10 mouse cellular contexts compared by ENCODE assay signal in the genomic region with DNA sequence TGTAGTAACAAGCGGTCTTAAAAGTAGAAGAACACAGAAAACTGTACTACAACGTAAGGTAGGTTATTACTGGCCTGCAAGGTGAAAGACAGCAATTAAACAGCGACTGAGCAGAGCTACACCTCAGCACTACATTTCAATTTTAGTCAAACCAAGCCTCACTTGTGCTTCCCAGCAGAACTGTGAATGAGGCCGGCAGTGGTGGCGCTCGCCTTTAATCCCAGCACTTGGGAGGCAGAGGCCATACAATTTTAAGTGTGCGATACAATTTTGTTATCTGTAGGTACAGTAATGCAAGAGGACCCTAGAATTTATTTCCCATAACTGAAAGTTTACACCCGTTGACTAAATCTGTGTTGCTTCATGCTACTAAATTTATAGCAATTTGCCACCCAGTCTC. TPM values are rescaled to one million over a fixed set of nuclear protein-coding genes. Genes with fewer than 3 reads are reported as not detected.
A peak's percentile ranks its signal among the peaks of the same experiment; 100 is the strongest.
DNase-seq lines count a peak whose midpoint lies in the region; ATAC-seq lines count a peak whose summit lies in the region.
"Had no signal": no experiment of that assay in that cellular context is flagged by ENCODE, and none has a peak within 500 bp of the region (broad histone marks: within the 10 kb centered on the region; RNA-seq: fewer than 3 reads in every experiment).

No protein-coding gene starts in this region.

- H3K27ac ChIP-seq in heart, embryonic 13.5 days (replicated peaks): peak overlapping the region; percentile 90
- peak overlapping the region; percentile 74; the same call in 1 of the 2 replicates for H3K27ac ChIP-seq in hindbrain, embryonic 14.5 days
- H3K27ac ChIP-seq in midbrain, embryonic 12.5 days (replicated peaks): no peak overlapping the region

- peak overlapping the region; percentile 80 for H3K9ac ChIP-seq in heart, embryonic 13.5 days
- H3K9ac ChIP-seq in hindbrain, embryonic 14.5 days: peak overlapping the region; percentile 65
- H3K9ac ChIP-seq in midbrain, embryonic 12.5 days (replicated peaks): peak overlapping the region; percentile 62; the same call in 1 of the 2 replicates

- no peaks in the 10 kb centered on the region for H3K9me3 ChIP-seq in heart, embryonic 13.5 days
- H3K9me3 ChIP-seq in hindbrain, embryonic 14.5 days (ENCODE audit: control insufficient read depth, low read length): no peaks in the 10 kb centered on the region
- H3K9me3 ChIP-seq in midbrain, embryonic 12.5 days: no peaks in the 10 kb centered on the region

- peak overlapping the region; percentile 75 for H3K4me3 ChIP-seq in heart, embryonic 13.5 days
- H3K4me3 ChIP-seq in hindbrain, embryonic 14.5 days (replicated peaks; ENCODE audit: low read length): peak overlapping the region; percentile 87
- peak overlapping the region; percentile 86 for H3K4me3 ChIP-seq in midbrain, embryonic 12.5 days

- no peak for ATAC-seq in heart, embryonic 13.5 days (ENCODE audit: extremely low read depth, insufficient number of reproducible peaks, low FRiP score, low TSS enrichment)
- no peak for ATAC-seq in hindbrain, embryonic 14.5 days (ENCODE audit: low FRiP score)
- no peak for ATAC-seq in midbrain, embryonic 12.5 days (ENCODE audit: low FRiP score, low read depth)

- H3K36me3 ChIP-seq in heart, embryonic 13.5 days: peaks cover 30% of the 10 kb centered on the region
- peaks cover 31% of the 10 kb centered on the region for H3K36me3 ChIP-seq in hindbrain, embryonic 14.5 days (replicated peaks; ENCODE audit: control insufficient read depth, insufficient read depth)
- H3K36me3 ChIP-seq in midbrain, embryonic 12.5 days: peaks cover 28% of the 10 kb centered on the region

- DNase-seq in heart, adult 8-10 months (ENCODE audit: low spot score): no peak
- peak; percentile 49 for DNase-seq in MN1 (ENCODE audit: low spot score)
- DNase-seq in hindbrain, embryonic 14.5 days (ENCODE audit: low spot score): no peak
- DNase-seq in gastrocnemius, postnatal 36 days: no peak
- DNase-seq in embryo, embryonic 11 days: no peak
- no peak for DNase-seq in layer of hippocampus, adult 11-12 months (ENCODE audit: low spot score)
- DNase-seq: kidney, adult 18-20 months had no signal

- no peaks in the 10 kb centered on the region for H3K27me3 ChIP-seq in heart, embryonic 13.5 days (replicated peaks)
- H3K27me3 ChIP-seq in hindbrain, embryonic 14.5 days (ENCODE audit: control insufficient read depth, insufficient read depth, low read length): no peaks in the 10 kb centered on the region
- no peaks in the 10 kb centered on the region for H3K27me3 ChIP-seq in midbrain, embryonic 12.5 days

- H3K4me2 ChIP-seq in heart, embryonic 13.5 days: peak overlapping the region; percentile 72
- H3K4me2 ChIP-seq in hindbrain, embryonic 14.5 days (replicated peaks): peak overlapping the region; percentile 65
- H3K4me2 ChIP-seq in midbrain, embryonic 12.5 days (replicated peaks): peak overlapping the region; percentile 75

- intact Hi-C loops in gastrocnemius, postnatal 36 days (cut with DNase I): no loop called here

- WGBS in heart, embryonic 13.5 days: 51% methylated on average over 8 of the region's 8 CpGs
- 66% methylated on average over 8 of the region's 8 CpGs for WGBS in hindbrain, embryonic 14.5 days
- WGBS in midbrain, embryonic 12.5 days: 68% methylated on average over 8 of the region's 8 CpGs

- H3K4me1 ChIP-seq in heart, embryonic 13.5 days: peaks cover 40% of the 10 kb centered on the region
- peaks cover 20% of the 10 kb centered on the region for H3K4me1 ChIP-seq in hindbrain, embryonic 14.5 days (replicated peaks; ENCODE audit: control insufficient read depth, insufficient read depth, low read length)
- peaks cover 16% of the 10 kb centered on the region for H3K4me1 ChIP-seq in midbrain, embryonic 12.5 days

RNA-seq across cellular contexts. Expression of a gene that starts 1.3 kb away (rescaled TPM):
- polyA plus RNA-seq in heart, embryonic 13.5 days (2015; fragmentation: Nextera tagmentation; extraction: Ambion mirVana): 363 and 370 TPM in 2 replicates
- total RNA-seq in heart, adult 8-10 months (2022): 100 to 1,000 TPM; 173 to 245 (median 203) TPM
- 357 and 463 TPM in 2 replicates for polyA plus RNA-seq in hindbrain, embryonic 14.5 days (2014; fragmentation: Nextera tagmentation; extraction: Ambion mirVana)
- polyA plus RNA-seq in midbrain, embryonic 12.5 days (2016; fragmentation: Nextera tagmentation; extraction: Ambion mirVana): 417 and 438 TPM in 2 replicates
- 100 to 1,000 TPM; 140 to 189 TPM for total RNA-seq in gastrocnemius, postnatal 36 days (2021)

RNA-seq across cellular contexts. Expression of a gene that starts 6.8 kb away (rescaled TPM):
- polyA plus RNA-seq in heart, embryonic 13.5 days (2015; fragmentation: Nextera tagmentation; extraction: Ambion mirVana): 2.0 and 2.4 TPM in 2 replicates
- 1 to 10 TPM; 8.1 to 9.1 (median 8.7) TPM for total RNA-seq in heart, adult 8-10 months (2022)
- 0.79 and 0.81 TPM in 2 replicates for polyA plus RNA-seq in hindbrain, embryonic 14.5 days (2014; fragmentation: Nextera tagmentation; extraction: Ambion mirVana)
- 0.84 and 1.2 TPM in 2 replicates for polyA plus RNA-seq in midbrain, embryonic 12.5 days (2016; fragmentation: Nextera tagmentation; extraction: Ambion mirVana)
- 1 to 10 TPM; 2.2 TPM for total RNA-seq in gastrocnemius, postnatal 36 days (2021)

RNA-seq across cellular contexts. Expression of a gene that starts 28.5 kb away (rescaled TPM):
- 16.4 and 16.5 TPM in 2 replicates for polyA plus RNA-seq in heart, embryonic 13.5 days (2015; fragmentation: Nextera tagmentation; extraction: Ambion mirVana)
- 10 to 100 TPM; 12.1 to 14.4 (median 13.9) TPM for total RNA-seq in heart, adult 8-10 months (2022)
- polyA plus RNA-seq in hindbrain, embryonic 14.5 days (2014; fragmentation: Nextera tagmentation; extraction: Ambion mirVana): 18.2 and 18.5 TPM in 2 replicates
- 14.6 and 16.2 TPM in 2 replicates for polyA plus RNA-seq in midbrain, embryonic 12.5 days (2016; fragmentation: Nextera tagmentation; extraction: Ambion mirVana)
- 1 to 10 TPM; 9.0 to 9.4 TPM for total RNA-seq in gastrocnemius, postnatal 36 days (2021)

RNA-seq across cellular contexts. Expression of a gene that starts 51.6 kb away (rescaled TPM):
- 0.07 and 0.10 TPM in 2 replicates for polyA plus RNA-seq in heart, embryonic 13.5 days (2015; fragmentation: Nextera tagmentation; extraction: Ambion mirVana)
- 1 to 10 TPM in 2 of 4 experiments, under 1 TPM in 2; 0.65 to 5.3 (median 2.5) TPM for total RNA-seq in heart, adult 8-10 months (2022)
- 0.08 and 0.09 TPM in 2 replicates for polyA plus RNA-seq in hindbrain, embryonic 14.5 days (2014; fragmentation: Nextera tagmentation; extraction: Ambion mirVana)
- polyA plus RNA-seq in midbrain, embryonic 12.5 days (2016; fragmentation: Nextera tagmentation; extraction: Ambion mirVana): 0.06 TPM in 1 of 2 replicates, not detected in the other
- 1 to 10 TPM in 1 of 2 experiments, under 1 TPM in 1; 0.94 to 2.6 TPM for total RNA-seq in gastrocnemius, postnatal 36 days (2021)
- total RNA-seq: neutrophil, adult 5-6 weeks had no signal
